Mouse (Mus musculus): ENCODE data around the gene Sgpl1.

DNA sequence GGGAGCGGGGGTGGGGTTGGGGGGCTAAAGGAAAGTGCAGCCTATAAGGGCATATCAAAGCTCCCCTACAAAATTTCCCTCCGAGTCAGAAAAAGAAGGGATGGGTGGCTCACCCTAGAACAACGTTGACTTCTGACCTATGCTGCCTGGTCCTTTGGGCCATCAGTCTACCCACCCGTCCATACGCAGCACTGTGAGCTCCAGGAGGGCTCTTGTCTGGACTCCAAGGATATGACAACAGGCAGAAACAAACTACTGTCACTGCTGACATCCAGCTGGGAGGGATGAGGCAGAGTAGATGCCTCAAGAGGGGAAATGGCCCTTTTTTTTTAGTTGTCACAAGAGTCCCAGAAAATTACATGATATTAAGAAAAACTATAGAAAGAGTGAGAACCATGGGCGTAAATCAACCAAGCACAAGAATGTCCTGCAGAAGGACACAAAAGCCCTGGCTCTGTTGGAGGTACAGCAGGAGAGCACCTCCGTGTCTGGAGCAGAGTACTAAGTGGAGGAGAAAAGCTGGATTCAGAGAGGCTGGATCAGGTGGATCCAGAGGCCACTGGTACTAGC lies 28.8 kb upstream of the Sgpl1 start:
- TF ChIP-seq CTCF (IDR thresholded peaks at IDR 0.05; ENCODE audit: low read depth, low read length): no peak
- no peak for TF ChIP-seq POLR2A (IDR thresholded peaks at IDR 0.05; ENCODE audit: extremely low read depth, insufficient read depth, low read length)

Measured in liver, adult 2 months (tissue).